Mouse (Mus musculus): Measurements from ENCODE around the gene Amh. TPM values are rescaled to one million over a fixed set of nuclear protein-coding genes. Genes with fewer than 3 reads are reported as not detected.
"Not testable (repeated sequence)": the region's sequence is repeated elsewhere in the genome, so short reads cannot be mapped to it uniquely, and the experiment has no call there.

The Amh gene
- polyA plus RNA-seq, 1 experiment = not detected

DNA sequence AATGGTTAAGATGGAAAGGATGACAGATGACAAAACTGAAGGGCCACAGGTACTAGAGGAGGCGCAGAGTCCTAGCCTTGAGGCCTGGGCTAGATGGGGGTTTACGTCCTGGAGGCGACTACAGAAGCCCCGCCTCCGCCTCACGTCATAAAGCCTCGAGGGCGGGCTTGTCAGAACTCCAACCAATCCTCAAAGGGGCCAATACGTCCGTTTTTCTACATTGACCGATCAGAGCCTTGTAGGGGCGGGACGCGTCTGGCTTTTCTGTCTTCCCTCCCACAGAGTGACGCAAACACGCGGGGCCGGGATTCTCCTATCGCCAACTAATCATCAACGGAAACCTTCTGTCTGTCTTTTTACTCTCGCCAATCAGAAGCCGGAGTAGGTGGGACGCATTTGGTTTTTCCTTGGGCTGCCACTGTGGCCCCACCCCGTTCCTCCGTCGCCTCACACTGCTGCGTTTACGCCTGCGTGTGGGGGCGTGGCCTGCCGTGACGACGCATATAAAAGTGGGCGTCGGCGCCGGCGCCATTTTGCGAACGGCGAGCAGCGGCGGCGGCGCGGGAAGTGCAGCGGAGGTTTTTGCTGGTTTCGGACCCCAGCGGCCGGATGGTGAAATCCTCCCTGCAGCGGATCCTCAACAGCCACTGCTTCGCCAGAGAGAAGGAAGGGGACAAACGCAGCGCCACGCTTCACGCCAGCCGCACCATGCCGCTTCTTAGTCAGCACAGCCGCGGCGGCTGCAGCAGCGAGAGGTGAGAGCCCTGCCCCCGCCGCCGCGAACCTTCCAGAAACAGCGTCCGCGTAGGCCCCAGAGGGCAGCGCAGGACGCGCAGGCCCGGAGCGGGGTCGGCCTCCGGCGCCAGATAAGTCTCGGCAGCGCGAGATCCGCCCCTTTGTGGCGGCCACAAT is 21.4 kb downstream of the Amh start, which contains the start of gene Oaz1:
Gene Oaz1 (plus strand): TSS at position 506 of the 912 bp plus-strand sequence.
- Histone ChIP-seq H3K27ac (replicated peaks; ENCODE audit: low read depth, low read length) (peak within 1 kb of the TSS; percentile 92), H3K4me3 (ENCODE audit: insufficient read depth, low read depth, low read length) (peak within 1 kb of the TSS; percentile 98), H3K4me1 (ENCODE audit: control insufficient read depth, insufficient read depth, insufficient read length, low read length) (no peaks in the 10 kb centered on the region; the same call in 1 of the 2 replicates)

DNA sequence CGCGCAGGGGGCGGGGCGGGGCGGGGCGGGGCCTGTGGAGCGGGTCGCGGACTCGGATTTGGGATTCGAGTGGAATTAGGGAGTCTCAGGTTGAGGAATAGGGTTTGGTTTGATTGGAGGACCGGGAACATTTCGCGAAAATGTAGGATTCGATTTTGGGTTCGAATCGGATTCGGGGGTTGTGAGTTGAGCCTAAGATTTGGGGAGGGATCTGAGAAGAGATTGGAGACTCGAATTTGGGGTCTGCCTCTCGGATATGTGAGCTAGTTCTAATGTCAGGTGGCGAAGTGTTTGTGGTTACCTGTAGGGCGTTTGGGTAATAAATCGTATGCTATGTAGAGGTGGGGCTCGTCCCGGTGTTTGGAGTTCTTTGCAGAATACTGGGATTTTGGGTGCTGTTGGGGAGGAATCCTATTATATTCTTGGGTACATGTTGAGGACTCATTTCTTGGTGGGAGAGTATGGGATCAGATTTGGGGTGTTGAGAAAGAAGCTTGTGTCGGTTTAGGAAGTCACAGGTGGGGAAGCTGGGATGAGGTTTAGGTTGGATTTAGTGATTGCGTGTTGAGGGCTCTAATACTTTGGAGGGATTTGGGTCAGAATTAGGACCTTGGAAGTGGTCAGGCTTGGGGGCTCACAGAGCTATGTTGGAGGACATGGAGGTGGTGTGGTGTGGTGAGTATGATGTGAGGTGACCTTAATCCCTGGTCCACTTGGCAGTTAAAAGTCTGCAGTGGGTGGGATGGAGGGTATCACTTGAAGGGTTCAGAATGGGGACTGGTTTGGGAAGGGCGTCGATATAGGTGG is 22.2 kb downstream of the Amh start:
- Histone ChIP-seq H3K27ac (replicated peaks; ENCODE audit: low read depth, low read length) (no peak overlapping the region), H3K4me3 (ENCODE audit: insufficient read depth, low read depth, low read length) (peak overlapping the region; percentile 98), H3K4me1 (ENCODE audit: control insufficient read depth, insufficient read depth, insufficient read length, low read length) (no peaks in the 10 kb centered on the region; the same call in 1 of the 2 replicates)

DNA sequence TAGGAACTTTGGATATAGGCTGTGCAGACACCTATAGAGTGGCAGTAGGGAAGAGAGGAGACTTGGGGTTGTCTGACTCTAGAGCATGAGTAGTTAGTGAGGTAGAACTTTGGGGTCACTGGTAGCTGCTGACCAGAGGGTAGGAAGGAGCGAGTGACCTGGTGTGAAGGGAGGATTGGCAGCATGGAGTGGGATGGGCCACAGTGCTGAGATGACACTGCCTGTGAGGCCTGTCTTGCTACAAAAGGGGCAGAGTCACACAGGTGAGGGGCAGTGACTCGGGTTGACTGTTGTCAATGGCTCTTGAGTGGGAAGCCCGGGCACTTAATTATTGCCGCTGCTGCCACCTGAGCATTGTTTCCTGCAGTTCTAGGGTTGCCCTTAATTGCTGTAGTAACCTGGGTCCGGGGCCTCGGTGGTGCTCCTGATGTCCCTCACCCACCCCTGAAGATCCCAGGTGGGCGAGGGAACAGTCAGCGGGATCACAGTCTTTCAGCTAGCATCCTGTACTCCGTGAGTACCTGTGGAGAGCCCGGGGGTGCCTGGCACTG is 22.9 kb downstream of the Amh start:
- no peaks in the 10 kb centered on the region; the same call in 1 of the 2 replicates for H3K4me1 ChIP-seq (ENCODE audit: control insufficient read depth, insufficient read depth, insufficient read length, low read length)
- no peak overlapping the region for H3K27ac ChIP-seq (replicated peaks; ENCODE audit: low read depth, low read length)
- H3K4me3 ChIP-seq (ENCODE audit: insufficient read depth, low read depth, low read length) = peak overlapping the region; percentile 98

DNA sequence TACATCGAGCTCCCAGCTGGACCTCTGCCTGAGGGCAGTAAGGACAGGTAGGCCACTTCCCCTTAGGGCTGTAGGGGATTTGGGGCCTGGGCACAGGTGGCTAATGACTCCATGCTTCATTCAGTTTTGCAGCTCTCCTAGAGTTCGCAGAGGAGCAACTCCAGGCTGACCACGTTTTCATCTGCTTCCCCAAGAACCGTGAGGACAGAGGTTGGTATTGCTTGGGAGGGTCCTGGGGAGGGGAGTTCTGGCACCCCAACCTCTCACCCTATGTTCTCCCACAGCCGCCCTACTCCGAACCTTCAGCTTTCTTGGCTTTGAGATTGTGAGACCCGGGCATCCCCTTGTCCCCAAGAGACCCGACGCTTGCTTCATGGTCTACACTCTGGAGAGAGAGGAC is 23.5 kb downstream of the Amh start:
- H3K4me1 ChIP-seq (ENCODE audit: control insufficient read depth, insufficient read depth, insufficient read length, low read length); H3K27ac ChIP-seq (replicated peaks; ENCODE audit: low read depth, low read length): not testable (repeated sequence)
- H3K4me3 ChIP-seq (ENCODE audit: insufficient read depth, low read depth, low read length) = peak overlapping the region; percentile 98

DNA sequence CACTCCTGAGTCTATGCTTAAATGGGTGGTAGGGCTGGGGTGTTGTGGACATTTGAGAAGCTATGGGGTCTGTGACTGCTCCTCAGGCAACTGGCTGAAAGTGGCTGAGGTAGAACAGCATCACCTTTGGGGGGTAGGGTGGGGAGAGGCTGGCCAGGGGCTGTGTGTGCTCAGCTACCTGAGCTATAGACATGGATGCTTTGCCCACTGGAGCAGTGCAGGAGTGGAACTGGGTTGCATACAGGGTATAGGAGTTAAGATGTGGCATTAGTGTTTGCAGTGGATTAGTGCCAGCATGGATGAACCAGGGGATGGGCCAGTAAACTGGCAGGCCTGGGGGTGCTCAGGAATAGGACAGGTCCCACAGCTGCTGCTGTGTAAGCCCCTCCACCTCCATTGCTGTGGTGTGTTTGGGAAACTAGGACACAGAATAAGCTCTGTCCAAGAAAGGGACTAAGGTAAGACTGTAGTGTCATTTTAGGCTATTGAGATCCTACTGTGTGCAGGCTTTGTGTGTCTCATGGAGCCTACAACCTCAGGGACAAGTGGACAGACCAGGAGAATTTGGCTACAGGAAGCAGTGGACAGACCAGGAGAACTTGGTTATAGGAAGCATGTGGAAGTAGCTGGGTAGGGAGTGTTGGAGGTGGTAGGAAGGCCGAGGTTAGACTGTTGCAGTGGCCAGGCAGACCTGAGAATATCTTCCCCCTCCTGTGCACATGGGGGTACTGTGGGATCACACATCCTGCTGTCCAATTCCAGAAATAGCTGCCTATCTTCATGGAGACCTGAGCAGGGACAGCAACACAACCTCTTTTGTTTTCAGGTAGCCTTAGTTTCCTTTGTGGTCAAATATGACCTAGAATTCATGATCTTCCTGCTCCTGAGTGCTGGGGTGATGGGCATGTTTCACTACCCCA is 24.6 kb downstream of the Amh start:
- no peak overlapping the region for H3K27ac ChIP-seq (replicated peaks; ENCODE audit: low read depth, low read length)
- H3K4me1 ChIP-seq (ENCODE audit: control insufficient read depth, insufficient read depth, insufficient read length, low read length) = no peaks in the 10 kb centered on the region; the same call in 1 of the 2 replicates
- H3K4me3 ChIP-seq (ENCODE audit: insufficient read depth, low read depth, low read length) = no peak overlapping the region

DNA sequence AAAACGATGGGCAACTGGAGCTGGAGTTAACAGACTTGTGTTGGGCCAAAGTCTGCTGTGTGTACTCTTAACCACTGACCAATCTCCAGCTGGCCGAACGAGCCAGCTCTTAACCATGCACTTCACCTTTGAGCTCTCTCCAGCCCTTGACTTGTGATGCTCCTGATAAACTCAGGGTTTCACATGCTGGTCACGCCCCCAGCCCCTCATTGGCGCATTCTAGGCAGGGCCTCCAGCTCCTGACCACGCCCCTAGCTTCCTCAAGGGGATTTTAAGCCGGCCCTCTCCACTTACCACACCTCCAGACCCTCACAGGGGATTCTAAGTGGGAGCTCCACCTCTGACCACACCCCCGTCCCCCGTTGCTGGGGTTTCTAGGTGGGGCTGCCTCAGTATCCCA is 26.1 kb downstream of the Amh start:
- no peak overlapping the region for H3K4me3 ChIP-seq (ENCODE audit: insufficient read depth, low read depth, low read length)
- H3K27ac ChIP-seq (replicated peaks; ENCODE audit: low read depth, low read length) = no peak overlapping the region
- no peaks in the 10 kb centered on the region; the same call in 1 of the 2 replicates for H3K4me1 ChIP-seq (ENCODE audit: control insufficient read depth, insufficient read depth, insufficient read length, low read length)

DNA sequence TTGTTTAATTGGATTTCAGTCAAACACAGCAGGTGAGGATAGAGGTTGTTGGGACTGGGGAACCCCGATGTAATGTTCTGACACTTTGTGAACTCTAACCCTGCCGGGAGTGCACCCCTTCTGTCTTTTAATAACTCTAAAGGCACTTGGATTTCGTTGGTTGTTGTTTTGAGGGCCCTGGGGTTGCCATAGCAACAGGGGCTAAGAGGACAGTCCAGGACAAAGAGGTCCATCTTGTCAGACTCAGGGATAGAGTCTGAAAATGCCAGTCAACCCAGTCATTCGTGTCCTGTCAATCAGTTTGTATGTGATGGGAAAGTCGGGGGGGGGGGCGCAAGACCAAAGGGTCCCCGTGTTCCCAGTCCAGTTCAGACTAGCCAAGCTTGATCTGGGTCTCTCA is 27.8 kb downstream of the Amh start:
- H3K4me1 ChIP-seq (ENCODE audit: control insufficient read depth, insufficient read depth, insufficient read length, low read length) = no peaks in the 10 kb centered on the region; the same call in 1 of the 2 replicates
- no peak overlapping the region for H3K27ac ChIP-seq (replicated peaks; ENCODE audit: low read depth, low read length)
- H3K4me3 ChIP-seq (ENCODE audit: insufficient read depth, low read depth, low read length) = no peak overlapping the region

DNA sequence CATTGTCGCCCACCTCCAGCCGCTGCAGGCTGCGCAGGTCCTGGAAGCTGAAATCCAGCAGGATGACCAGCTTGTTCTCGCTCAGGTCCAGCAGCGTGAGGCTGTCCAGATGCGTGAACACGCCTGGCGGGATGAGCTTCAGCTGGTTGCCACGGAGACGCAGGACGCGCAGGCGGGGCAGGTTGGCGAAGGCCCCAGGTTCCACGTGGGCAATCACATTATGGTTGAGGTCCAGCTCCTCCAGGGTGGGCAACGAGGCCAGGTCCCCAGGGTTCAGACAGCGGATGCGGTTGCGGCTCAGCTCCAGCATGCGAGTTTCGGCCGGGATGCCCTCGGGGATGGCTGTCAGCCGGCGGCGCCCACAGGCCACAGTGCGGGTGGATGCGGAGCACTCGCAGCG is 30.6 kb downstream of the Amh start:
- H3K4me3 ChIP-seq (ENCODE audit: insufficient read depth, low read depth, low read length) = no peak overlapping the region
- no peaks in the 10 kb centered on the region for H3K4me1 ChIP-seq (ENCODE audit: control insufficient read depth, insufficient read depth, insufficient read length, low read length)
- no peak overlapping the region for H3K27ac ChIP-seq (replicated peaks; ENCODE audit: low read depth, low read length)

DNA sequence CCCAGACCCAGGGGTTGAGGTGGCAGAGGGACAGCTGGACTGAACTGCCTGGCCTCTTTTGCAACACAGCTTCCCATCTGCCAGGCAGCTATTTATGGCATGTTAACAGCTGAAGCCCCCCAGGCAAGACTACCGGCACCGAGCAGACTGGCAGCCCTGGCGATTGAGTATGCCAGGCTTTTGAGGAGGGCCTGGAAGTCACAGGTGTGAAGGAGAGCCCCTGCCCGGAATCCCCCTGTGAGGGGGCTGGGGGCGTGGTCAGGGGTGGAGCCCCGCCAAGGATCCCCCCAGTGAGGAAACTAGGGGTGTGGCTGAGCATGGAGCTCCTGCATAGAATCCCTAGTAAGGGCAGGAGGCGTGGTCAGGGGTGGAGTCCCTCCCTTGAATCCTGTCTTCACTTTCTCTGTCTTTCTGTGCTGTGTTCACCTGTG is 31.9 kb downstream of the Amh start:
- Histone ChIP-seq H3K27ac (replicated peaks; ENCODE audit: low read depth, low read length) (no peak overlapping the region), H3K4me1 (ENCODE audit: control insufficient read depth, insufficient read depth, insufficient read length, low read length) (no peaks in the 10 kb centered on the region), H3K4me3 (ENCODE audit: insufficient read depth, low read depth, low read length) (no peak overlapping the region)

DNA sequence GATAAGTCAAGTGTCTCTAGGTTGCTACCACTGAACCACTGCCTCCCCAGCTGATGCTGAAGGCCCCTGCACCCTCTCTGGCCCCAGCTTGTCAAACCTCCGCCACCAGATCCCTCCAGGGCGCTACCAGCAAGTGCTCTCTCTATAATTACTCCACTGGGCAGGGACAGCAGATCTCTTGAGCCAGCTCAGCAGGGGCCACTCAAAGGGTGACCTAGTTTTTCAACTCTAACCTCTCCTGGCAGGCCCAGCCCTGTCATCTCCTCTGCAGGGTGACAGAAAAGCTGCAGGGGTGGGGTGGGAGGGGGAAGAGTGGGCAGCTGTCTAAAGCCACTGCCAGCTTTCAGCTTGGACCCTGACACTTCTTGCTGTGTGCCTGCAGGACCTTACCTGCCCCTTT is 32.8 kb downstream of the Amh start:
- Histone ChIP-seq H3K27ac (replicated peaks; ENCODE audit: low read depth, low read length) (no peak overlapping the region), H3K4me3 (ENCODE audit: insufficient read depth, low read depth, low read length) (no peak overlapping the region)

DNA sequence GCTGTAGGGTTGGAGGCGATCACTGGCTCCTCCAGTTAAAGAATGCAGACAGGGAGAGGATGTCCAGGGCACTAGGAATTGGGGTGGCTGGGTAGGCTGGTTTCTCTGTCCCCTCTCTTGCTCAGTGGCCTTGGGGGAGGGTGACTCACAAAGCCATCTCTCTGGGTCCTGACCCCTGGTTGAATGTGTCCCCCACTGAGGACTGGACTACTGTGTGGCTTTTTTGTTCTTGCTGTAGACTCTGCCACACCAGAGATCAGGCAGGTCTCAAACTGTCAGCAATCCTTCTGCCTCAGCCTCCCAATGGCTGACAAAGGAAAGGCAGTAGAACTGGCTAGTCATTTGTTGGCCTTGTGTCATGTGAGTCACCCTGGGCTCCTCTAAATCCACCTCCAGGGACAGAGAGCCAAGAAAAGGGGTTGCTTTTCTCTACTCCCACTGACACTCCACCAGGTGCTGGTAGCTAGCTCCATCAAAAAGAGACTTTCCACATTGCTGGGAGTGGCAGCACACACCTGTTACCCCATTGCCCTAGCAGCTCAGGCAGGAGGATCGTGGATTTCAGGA is 33.4 kb downstream of the Amh start:
- H3K27ac ChIP-seq (replicated peaks; ENCODE audit: low read depth, low read length) = no peak overlapping the region
- H3K4me3 ChIP-seq (ENCODE audit: insufficient read depth, low read depth, low read length) = no peak overlapping the region
- no peaks in the 10 kb centered on the region for H3K4me1 ChIP-seq (ENCODE audit: control insufficient read depth, insufficient read depth, insufficient read length, low read length)

More for the DNA sequence above, 32.8 kb downstream of the Amh start:
- H3K4me1 ChIP-seq (ENCODE audit: control insufficient read depth, insufficient read depth, insufficient read length, low read length) = no peaks in the 10 kb centered on the region

DNA sequence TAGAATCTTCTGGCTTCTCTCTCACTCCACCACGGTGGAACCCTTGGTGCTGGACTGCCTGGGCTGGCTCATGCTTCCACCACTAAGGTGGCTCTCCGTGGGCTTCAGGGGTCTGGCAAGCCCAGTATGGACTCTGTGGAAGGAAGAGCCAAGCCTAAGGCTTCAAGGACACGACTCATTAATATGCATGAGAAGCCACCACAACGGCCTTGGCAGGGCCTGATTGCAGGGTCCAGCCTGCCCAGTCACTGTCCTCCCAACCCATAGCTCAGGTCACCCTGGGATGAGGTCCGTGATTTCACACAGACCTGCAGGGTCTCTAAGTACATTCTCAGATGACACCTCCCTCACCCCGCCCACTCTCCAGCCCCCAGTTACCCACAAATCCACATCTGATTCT is 34.8 kb downstream of the Amh start:
- H3K4me3 ChIP-seq (ENCODE audit: insufficient read depth, low read depth, low read length) = no peak overlapping the region
- H3K27ac ChIP-seq (replicated peaks; ENCODE audit: low read depth, low read length) = no peak overlapping the region
- H3K4me1 ChIP-seq (ENCODE audit: control insufficient read depth, insufficient read depth, insufficient read length, low read length) = no peaks in the 10 kb centered on the region; the same call in 1 of the 2 replicates

DNA sequence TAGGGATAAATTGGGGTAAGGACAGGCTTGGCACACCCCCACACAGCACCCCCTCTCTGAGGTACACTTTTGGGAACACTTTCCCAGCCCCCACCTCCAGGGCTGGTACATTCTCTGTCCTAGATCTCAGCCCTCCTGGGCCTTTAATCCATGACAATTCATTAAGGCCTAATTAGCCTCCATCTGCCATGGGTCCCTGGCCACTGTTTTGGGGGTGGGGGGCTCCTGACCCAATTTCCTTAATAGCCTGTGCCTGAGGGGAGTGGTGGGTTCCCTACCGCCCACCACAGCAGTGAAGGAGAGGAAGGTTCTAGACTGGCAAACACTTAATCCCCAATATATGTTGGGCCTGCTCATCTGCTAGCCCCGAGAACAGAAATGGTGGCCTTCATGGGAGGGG is 36.6 kb downstream of the Amh start:
- Histone ChIP-seq H3K4me1 (ENCODE audit: control insufficient read depth, insufficient read depth, insufficient read length, low read length) (no peaks in the 10 kb centered on the region; the same call in 1 of the 2 replicates), H3K4me3 (ENCODE audit: insufficient read depth, low read depth, low read length) (no peak overlapping the region), H3K27ac (replicated peaks; ENCODE audit: low read depth, low read length) (no peak overlapping the region)

DNA sequence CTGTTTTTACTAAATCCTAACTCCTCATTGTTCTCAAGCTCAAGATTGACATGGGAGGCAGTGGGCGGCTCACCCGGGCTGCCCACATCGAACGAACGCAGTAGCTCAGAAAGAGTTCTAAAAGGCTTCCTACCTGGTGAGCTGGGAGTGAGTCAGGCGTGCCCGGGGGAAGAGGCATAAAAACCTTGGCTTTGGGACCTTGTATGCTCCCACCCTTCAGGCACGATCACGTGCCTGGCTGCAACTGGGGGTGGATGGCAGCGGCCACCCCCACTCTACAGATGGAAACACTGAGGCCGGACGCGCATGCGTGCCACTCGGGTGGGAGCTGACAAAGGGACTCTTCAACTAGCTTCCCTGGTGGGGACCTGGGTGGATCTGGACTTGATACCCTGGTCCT is 37.3 kb downstream of the Amh start:
- no peak overlapping the region for H3K4me3 ChIP-seq (ENCODE audit: insufficient read depth, low read depth, low read length)
- no peaks in the 10 kb centered on the region; the same call in 1 of the 2 replicates for H3K4me1 ChIP-seq (ENCODE audit: control insufficient read depth, insufficient read depth, insufficient read length, low read length)
- H3K27ac ChIP-seq (replicated peaks; ENCODE audit: low read depth, low read length) = no peak overlapping the region
